Mouse (Mus musculus): ENCODE data around the gene Dok1.
A peak's percentile ranks its signal among the peaks of the same experiment; 100 is the strongest.

The Dok1 gene

DNA sequence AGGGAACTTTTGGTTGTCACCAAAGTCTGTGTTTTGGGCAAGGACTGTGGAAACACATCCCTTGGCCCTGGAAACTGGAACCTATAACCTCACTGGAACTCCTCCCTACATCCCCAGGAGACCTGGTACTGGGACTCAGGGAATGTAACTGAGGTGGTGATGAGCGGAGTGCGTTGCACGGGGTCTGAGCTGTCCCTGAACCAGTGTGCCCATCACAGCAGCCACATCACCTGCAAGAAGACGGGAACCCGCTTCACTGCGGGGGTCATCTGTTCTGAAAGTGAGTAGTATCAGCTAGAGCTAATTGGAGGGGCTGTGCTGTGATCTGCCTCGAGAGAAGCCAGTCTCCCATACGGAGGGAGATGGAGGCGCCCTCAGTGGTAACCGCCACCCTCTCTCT, 16.1 kb upstream of the Dok1 start:
- DNase-seq (ENCODE audit: low read depth, low spot score), result no peak

DNA sequence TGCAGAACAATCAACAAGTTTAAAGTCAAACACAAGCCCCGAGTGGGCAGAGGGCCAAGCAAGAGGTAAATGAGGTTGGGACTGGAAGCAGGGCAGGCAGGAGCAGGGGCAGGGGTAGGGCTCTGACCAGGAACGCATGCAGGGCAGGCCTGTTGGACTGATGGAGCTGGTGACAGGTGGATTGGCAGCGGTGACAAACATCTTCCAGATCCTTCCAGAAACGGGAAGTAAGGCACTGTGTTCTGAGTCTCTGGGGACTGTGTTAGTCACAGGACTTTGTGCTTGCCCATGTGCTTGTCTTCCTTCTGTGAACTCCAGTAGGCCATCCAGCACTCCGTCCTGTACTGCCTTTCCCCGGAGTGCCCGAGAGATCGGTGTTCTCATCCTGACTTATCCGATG, 11.5 kb upstream of the Dok1 start:
- no peak for DNase-seq (ENCODE audit: low read depth, low spot score)

DNA sequence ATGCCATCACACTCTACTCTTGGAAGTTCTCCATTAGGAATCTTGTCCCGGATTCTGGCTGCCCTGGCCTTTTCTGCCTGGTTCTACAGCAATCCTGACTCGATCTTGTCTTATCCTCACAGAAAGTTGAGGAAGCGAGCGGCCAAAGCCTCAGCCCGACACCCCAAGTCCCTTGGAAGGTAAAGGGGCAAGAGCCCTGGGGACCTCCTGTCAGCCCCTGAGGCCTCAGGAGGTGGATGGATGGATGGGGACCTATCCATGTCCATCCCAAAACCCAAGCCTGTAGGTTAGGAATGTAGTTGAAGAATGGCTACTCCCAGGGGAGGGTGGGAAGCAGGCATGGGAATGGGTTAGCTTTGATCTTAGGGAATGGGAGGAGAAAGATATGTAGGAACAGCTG, 10.7 kb upstream of the Dok1 start:
- DNase-seq (ENCODE audit: low read depth, low spot score), result no peak

DNA sequence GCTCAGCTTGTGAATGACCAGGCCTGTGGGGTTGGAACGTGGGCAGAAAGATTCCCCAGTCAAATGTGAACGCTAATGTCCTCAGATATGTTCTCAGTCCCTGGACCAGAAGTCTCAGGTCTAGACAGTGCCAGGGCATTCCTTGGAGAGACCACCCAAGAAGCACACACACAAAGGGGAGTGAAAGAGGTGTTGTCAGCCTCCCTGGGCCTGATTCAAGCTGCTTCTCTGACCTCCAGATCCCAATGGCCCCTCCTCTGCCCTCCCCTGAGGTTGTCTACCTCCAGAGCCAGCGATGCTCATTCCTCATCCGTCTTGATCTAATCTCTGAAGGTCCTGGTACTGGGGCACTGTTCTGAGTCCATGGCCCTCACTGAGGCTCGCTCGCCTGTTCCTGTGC, 10.3 kb upstream of the Dok1 start:
- no peak for DNase-seq (ENCODE audit: low read depth, low spot score)

DNA sequence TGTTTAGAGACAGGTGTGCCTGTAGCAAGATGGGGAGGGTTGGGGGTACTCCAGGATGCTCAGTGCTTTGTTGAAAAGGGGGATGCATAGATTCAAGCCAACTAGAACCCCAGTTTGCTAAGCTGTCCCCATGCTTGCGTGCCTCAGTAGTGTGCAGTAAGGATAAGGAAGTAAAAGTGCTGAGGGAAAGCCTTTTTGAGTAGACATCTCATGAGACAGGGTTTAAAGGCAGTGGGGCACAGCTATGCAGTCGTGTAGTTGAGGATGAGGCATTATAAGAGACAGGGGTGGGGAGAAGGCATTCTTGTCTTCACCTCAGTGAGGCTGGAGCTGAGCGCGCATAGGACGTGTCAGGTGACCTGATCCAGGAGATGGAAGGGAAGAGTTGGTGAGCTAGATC, 7.3 kb upstream of the Dok1 start:
- DNase-seq (ENCODE audit: low read depth, low spot score), result no peak

DNA sequence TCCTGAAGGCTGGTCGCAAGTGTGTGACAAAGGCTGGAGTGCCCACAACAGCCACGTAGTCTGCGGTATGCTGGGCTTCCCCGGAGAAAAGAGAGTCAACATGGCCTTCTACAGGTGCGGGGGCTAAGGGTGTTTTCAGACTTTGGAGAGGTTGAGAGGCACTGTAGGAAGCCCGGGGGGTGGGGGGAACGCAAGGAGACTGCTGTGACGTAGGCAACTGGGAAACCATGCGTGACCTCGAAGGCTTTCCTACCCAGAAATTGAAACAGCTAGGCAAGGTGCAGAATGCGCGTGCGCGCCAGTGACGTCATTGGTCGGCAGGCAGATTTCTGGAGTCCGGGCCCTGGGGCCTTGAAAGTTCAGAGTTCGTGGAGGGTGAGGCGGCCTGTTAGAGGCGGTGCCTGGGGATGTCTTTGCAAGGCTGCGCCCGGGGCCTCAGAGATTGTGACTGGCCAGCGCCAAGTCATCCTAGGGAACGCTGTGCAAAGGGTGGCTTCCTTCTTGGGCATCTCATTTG, 5.3 kb upstream of the Dok1 start:
- peak; percentile 52 for DNase-seq (ENCODE audit: low read depth, low spot score)

DNA sequence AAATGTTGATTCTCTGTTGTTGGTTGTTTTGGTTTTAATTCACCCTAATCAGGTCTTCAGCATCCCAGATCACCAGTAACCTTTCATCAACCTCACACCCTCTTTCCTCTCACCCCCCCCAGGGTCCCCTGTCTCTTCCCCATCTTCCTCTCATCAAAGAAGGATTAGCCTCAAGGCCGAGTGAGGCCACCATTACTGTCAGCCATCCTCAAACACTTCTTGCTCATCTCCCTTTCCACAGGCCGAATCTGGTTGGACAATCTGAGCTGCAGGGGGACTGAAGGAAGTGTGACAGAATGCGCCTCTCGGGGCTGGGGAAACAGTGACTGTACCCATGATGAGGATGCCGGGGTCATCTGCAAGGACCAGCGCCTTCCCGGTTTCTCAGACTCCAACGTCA, 3.9 kb upstream of the Dok1 start:
- DNase-seq (ENCODE audit: low read depth, low spot score), result no peak

DNA sequence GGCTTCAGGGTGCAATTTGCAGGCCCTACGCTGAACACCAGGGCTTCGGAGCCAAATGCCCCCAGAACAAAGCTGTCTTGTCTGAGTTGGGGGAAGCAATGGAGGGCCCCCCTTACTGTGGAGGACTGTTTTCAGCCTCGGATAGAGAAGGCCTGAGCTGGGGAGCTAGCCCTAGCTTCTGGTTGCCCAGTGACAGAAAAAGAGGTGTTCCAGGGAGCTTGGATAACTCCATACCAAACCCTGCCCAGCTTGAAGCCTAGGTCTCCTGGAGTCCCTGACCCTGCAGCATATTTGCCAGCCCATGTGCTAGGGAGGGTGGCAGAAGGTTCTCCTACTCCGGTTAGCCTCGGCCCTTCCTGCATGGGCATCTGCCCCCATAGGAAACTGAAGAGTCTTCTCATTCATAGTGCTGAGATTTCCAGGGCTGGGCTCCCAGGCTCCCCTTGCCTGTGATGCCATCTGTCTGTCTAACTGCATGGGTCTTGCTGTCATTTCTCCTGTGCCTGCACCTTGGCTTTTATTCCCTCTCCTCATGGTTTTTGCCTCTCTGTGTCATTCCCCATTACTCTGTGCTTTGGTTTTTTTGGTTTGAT, 1.3 kb upstream of the Dok1 start:
- DNase-seq (ENCODE audit: low read depth, low spot score), result no peak

DNA sequence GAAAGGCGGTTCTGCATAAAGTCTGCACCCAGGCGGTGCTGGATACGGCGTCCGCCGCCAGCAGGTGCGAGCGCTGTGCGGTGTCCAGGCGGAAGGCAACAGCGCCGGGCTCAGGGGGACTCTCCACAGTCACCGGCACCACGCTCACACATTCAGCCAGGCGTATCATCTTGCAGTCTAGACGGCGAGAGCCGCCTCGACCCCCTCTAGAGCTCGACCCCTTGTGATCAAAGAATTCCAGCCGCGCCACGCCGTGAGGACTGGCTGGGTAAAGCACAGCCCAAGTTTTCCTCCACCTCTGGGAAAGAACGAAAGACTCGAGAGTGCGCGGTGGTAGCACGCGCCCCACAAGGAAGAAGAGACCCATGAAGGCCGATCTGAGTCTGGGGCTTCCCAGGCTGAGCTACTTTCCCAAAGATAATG, 491 bp downstream of the Dok1 start:
- DNase-seq (ENCODE audit: low read depth, low spot score), result no peak

DNA sequence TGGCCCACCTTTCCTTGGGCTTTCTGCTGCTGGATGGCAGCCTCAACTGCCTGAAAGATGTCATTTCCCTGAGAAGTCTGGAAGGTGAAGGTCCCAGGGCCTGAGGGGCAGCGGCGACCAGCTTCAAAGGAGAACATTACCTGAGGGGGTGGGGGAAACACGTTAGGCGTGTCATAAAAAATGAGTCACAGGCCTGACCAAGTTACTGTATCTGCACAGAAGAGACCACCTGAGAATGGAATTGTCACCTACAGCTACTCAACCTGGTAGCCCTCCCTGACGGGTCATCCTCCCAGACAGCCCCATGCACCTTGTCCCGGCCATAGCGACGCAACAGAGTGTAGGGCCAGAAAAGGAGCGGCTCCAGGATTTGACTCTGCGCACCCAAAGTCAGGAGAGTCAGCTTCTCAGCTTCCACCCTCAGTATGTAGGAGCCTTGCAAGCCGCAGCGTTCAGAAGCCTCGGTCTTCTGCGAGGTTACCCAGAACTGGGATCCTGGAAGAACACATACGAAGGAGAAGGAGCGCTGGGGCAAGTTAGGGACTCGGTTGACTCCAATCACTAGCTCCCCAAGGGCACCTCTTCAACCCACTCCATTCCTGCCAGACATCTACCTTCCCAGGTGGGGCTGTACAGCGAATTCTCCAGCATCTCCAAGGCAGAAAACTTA, 1.2 kb downstream of the Dok1 start:
- no peak for DNase-seq (ENCODE audit: low read depth, low spot score)

DNA sequence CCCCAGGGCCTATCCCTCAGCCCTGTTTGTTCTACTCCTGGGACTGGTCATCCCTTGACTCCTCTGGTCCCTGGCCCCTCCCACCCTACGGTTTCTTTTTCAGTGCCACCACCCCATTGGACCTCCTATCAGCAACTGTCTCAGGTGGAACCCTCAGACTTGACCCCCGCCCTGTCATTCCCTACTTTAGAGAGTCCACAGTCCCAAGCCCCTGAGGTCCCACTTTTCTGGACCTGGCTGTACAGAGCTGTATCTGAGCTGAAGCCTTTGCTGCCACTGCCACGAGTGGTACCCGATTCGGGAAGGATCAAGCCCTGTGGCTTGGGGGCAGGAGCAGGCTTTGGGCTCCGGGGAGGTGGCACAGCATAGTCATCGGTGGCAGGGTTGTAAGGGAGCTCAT, 2.2 kb downstream of the Dok1 start:
- DNase-seq (ENCODE audit: low read depth, low spot score), result no peak

DNA sequence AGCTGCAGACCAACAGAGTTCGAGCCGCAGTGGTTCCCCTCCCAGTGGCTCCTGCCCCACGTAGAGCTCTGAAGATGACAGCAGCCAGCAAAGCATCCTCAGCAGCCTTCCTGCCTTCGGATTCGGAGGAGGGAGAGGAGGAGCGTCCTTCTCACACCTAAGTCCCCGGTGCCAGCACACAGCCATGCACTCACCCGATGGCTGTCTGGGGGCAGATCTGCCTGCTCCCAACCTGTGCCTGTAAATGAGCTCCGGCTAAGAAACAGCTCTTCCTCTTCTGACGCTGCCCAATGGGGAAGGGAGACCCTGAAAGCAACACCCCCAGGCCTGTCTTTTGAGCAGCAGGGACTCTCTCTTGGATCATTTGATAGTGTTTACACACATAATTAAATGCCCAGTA, 3.5 kb downstream of the Dok1 start:
- DNase-seq (ENCODE audit: low read depth, low spot score), result no peak

DNA sequence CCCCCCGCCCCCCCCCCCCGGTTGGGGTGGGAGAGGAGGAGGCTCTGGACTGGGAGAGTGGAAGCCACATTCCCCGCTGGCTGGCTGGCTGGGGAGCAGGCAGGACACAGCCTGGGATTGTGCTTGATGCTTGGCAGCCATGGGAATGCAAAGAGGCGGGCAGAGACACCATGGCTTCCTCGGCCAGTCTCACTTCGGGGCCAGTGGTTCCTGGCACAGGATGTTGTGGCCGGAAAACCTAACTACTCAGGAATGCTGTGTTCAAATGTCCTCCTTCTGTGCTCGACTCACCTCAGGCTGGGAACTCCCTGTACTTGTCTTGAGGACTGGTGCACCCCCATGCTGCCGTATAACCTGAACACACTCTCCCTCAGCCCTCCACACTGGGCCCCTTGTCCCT, 5.6 kb downstream of the Dok1 start:
- no peak for DNase-seq (ENCODE audit: low read depth, low spot score)

DNA sequence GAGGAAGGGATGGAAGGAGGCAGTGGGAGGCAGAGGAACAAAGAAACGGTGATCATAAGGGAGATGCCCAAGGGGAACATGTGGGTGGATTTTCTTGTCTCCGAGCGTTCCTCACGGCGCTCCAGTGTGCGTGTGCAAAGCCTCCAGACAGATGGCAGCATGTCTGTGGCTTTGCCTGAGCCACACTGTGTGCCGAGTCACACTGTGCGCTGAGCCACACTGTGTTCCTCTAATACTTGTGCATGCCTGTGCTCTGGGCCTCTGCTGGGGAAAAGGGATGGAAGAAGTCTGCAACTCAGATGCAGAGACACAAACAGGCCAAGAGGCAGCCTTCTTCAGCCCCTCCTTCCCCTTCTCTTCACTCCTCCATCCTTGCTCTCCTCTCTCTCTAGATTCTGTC, 6.0 kb downstream of the Dok1 start:
- no peak for DNase-seq (ENCODE audit: low read depth, low spot score)

DNA sequence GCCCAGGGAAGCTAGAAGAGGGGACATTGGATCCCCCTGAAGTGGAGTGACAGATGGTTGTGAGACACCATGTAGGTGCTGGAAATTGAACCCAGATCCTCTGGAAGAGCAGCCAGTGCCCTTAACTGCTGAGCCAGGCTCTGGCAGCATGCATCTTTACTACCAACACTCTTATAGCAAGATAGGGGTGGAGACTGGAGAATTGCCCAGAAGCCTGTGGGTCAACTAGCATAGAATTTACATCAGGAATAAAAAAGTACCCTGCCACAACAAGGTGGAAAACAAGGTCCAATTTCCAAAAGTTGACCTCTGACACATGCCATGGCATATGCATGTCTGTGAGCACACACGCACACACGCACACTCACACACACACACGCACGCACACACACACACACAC, 8.1 kb downstream of the Dok1 start:
- DNase-seq (ENCODE audit: low read depth, low spot score), result no peak

DNA sequence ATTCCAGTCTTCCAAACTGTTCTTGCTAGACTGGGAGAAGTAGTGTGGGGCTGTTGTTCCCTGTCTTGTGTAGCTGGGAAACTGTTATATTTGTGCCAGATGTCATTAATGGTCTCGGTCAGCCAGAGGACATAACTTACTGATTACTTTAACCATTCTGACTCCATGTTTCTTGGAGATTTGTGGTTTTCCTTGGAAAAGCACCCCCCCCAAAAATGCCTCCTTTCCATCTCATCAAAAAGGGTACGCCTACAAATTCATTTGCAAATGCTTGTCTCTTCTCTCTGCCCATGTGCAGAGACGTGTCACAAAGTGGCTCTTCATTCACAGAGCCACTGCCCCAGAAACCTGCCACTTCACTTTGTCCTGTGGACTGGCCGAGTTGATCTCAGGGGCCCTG, 8.8 kb downstream of the Dok1 start:
- DNase-seq (ENCODE audit: low read depth, low spot score), result no peak

DNA sequence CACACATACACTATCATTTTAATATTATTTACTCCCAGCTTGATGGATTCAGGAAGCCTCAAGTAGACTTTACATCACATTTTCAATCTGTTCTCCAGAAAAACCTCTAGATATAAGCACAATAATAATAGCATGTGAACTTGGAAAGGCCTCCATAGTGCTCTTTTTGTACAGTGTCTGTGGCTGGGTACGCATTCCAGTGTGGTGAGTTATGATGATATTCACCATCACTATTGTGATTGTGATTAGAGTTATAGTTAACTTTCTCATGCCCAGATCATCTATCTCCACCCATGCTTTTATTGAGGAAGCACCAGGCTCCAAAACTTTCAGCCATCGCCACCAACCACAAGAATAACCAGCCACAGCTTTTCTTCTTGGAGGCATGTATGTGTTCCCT, 9.5 kb downstream of the Dok1 start:
- DNase-seq (ENCODE audit: low read depth, low spot score), result no peak

DNA sequence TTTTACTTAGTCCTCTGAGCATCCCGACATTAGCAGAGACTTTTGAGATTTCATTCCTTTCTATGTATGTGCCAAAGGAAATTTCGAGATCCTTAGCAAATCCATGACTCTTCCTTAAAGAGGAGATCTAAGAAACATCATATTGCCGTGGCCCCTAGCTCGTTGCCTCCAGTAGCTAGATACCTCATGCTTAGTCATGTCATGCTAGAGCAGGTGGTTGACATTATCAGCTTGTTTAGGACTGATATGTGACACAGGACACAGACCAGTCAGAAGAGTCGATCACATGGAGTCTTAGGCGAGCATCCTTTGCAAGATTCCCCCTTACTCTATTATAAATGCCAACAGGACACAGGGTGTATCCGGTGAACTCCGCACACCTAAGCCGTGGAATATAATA, 10.3 kb downstream of the Dok1 start:
- DNase-seq (ENCODE audit: low read depth, low spot score), result no peak

DNA sequence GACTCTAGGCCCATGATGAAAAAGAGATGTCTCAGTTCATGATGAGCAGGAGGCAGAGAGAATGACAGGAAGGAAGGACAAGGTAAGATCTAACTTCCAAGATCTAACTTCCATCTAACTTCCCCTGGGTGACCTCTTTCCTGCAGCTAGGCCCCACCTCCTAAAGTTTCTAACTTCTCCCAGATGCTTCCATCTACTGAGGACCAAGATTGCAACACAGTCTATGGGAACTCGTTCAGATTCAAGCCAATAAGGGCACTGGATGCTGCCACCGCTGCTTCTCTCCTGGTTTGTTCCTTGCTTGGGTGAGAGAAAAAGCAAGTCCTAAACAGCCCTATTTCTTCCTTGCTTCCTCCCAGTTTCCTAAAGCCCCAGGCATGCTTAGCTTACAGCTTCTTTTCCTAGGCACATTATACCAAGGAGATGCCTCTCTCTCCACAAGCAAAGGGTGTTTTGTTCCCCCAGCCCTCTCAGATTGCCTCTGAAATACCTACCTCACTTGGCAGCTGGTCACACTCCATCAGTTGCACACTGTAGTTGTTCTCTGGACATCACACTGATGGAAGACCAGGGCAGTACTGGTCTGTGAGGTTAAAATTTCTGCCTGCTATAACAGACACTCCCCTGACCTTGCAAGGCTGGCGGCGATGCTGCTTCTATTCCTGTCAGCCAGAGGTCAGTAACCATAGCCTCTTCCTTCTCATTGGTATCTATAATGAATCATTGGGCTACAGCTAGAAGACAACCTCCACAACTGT, 12.3 kb downstream of the Dok1 start:
- DNase-seq (ENCODE audit: low read depth, low spot score), result no peak

DNA sequence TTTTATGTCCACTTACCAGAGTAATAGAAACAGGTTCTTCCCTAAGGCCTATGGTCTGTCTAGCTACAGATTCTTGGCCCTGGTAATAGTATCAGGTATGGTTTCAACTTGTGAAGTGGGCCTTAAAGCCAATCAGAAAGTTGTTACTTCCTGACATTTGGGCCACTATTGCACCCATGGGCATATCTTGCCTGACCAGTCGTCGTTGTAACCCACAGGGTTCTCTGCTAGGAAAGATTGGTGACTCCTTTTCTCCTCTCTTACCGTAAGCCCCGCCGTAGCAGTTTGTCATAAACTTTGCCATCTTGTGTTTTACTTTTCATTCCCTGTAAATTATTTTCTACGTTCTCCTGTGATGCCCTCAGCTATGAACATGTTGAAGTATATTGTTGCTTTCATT, 13.2 kb downstream of the Dok1 start:
- DNase-seq (ENCODE audit: low read depth, low spot score), result no peak

DNA sequence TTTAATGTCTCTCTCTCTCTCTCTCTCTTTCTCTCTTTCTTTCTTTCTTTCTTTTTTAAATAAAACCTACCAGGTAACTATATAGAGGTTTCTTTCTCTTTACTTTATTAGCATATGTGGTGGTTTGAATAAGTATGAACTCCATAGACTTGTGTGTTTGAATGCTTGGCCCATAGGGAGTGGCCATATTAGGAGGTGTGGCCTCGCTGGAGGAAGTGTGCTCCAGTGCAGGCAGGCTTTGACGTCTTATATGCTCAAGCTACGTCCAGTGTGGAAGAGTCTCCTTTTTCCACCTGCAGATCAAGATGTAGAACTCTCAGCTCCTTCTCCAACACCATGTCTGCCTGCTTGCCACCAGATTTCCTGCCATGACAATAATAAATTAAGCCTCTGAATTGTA, 14.2 kb downstream of the Dok1 start:
- DNase-seq (ENCODE audit: low read depth, low spot score), result no peak

DNA sequence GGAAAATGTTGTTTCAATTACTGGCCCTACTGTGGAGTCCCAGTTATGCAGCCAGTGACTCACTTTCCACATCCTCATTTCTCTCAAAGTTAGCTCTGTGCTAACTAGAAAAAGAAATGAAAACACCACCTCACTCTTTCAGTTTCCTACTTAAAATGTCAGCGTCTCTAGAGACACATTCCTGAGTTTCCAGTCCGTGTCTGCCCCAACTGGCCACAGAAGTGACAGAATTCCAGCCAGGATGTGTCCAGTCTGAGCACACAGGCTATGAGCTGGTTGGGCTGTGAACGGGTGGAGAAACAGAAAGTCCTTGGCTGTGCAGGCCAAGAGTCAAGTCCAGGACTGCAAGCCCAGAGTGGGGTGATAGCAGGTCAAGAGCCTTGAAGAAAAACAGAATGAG, 16.1 kb downstream of the Dok1 start:
- DNase-seq (ENCODE audit: low read depth, low spot score), result no peak

DNA sequence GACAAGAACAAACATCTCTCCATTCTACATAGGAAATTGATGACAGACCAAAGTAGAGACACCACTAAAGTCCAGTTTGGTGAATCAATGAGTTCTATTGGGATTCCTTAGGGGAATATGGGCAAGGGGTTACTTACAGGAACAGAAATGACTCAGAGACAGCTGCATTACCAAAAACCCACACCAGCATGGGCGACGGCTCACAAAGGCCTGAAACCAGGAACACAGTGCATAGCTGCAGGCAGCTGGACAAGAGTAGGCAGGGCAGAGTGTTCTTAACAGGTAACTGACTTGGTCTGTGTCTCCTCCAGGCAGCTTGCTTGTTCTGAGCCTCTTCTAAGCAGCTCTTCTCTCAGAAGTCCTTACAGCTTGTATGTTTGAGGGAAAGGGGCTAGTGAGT, 17.5 kb downstream of the Dok1 start:
- DNase-seq (ENCODE audit: low read depth, low spot score), result no peak
